Mouse (Mus musculus) retina, adult 2 months (tissue): ENCODE measurements around the gene Pdcd6ip.

ENCODE experiments used
- DNase-seq: peaks from one replicate; pipeline ENCODE4 v3.0.0-alpha.2; 2012; ENCODE audit warnings: low read depth, low spot score

The Pdcd6ip gene

DNA sequence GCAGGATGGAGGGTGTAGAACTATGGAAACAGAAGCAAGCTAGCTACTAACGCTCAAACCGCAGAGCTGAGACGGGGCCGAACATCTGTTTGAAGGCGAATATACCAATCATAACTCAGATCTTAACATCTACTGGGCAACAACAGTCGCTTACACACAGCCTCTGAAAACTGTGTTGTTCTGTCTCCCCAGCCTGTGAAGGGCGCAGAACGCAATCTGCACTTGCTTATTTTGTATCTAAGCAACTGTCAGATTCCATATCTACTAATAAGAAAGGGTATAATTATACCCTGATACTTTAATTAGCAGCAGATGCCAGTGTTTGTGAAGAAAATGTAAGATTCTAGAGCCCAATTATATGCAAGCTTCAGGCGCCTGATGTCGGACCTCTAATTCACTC lies 81.3 kb downstream of the Pdcd6ip start:
- DNase-seq = no peak

DNA sequence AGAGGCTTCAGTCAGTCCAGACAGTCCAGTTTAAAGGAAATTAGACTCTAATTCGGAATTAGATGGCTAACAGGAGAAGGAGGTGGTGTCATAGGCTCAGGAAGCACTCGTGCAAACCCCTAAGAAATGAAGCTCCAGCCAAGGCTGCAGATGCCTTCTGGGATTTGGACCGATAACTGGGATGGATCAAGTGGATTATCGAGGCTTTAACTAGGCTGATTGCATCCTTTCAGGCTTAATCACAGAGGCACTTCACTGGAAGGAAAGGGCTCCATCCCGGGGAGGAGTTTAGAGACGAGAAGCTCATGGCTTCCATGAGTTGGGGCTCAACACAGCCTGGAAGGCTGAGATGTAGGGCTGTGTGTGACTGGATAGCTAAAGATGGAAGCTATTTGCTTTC lies 84.0 kb downstream of the Pdcd6ip start:
- DNase-seq = no peak

DNA sequence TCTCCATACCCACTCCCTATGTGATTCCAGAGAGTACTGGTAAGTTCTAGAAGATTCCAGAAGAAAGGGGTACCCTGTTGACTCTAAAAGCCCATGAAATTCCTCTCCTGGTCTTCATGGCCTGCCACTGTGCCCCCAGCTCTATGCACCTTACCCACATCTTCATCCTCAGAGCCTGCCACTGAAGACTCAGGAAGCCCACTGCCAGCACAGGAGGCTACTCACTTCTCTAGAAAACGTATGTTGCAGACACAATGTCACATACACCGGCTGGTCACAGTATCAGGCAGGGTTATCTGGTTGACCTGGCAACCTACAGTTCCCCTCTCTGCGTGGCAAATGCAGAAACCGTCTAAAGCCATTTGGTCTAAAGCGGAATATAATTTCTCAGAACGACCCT lies 91.0 kb downstream of the Pdcd6ip start:
- DNase-seq = no peak

DNA sequence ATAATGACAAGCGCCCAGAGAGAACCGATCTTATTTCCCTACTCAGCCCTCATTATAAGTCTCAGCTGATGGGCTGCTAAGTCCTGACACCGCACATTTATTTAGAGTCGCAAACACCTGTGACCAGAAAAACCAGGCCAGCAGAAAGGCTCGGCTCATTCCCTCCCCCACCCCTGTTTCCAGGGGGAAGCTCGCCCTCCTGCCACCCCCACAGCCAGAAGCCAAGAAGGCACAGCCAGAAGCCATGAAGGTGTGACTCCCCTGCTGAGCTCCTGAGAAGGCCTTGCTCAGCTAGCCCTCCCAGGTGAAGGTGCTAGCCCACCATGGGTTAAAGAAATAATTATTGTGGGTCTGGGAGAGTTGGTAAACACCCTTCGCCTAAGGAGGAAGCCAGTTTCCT lies 97.3 kb downstream of the Pdcd6ip start:
- no peak for DNase-seq

DNA sequence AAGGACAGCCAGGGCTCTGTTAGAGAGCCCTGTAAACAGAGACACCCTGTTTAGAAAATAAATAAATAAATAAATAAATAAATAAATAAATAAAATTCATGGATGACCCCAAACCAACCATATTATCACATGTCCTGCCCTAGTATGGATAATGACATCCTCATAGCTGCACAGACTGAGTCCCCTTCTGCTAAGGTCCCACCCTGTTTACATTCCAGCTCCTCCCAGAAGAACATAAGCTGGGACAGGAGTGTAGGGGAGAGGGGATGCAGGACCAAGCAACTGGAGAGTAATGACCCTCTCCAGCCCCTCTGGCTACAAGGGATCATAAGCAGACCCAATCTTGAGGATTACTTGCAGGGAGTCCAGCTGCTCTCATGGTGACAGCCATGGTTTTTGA lies 105.9 kb downstream of the Pdcd6ip start:
- no peak for DNase-seq
